Mouse (Mus musculus) forebrain, postnatal 0 days (tissue): Measurements from ENCODE around the gene Sh3bp5. TPM values are rescaled to one million over a fixed set of nuclear protein-coding genes. Genes with fewer than 3 reads are reported as not detected.

Source experiments
- ATAC-seq: fragments of 200-750 bp; cut with Nextera tagmentation; 2 replicates; pipeline ENCODE4 v1.8.0; 2017; ENCODE audit warnings: mild to moderate bottlenecking, moderate library complexity
- DNase-seq: peaks from one replicate; pipeline ENCODE4 v3.0.0-alpha.2; 2015
- H3K27ac ChIP-seq: fragments of 300-500 bp; sonication (generic); 2 replicates; pipeline ENCODE4 v1.5.1; 2014; ENCODE audit warnings: low read depth, mild to moderate bottlenecking, antibody characterized with exemption, low read length, moderate library complexity, mixed read lengths
- H3K27me3 ChIP-seq: fragments of 300-500 bp; sonication (generic); 2 replicates; pipeline ENCODE4 v1.6.1; 2014; ENCODE audit warnings: mild to moderate bottlenecking, low read length, mixed read lengths; ENCODE audit not compliant: insufficient read depth
- H3K36me3 ChIP-seq: fragments of 300-500 bp; sonication (generic); 2 replicates; pipeline ENCODE4 v1.6.1; 2014; ENCODE audit warnings: mild to moderate bottlenecking, moderate library complexity; ENCODE audit not compliant: insufficient read depth
- H3K4me1 ChIP-seq: fragments of 300-500 bp; sonication (generic); 2 replicates; pipeline ENCODE4 v1.6.1; 2014; ENCODE audit warnings: antibody characterized with exemption; ENCODE audit not compliant: insufficient read depth
- H3K4me2 ChIP-seq: fragments of 300-500 bp; sonication (generic); 2 replicates; pipeline ENCODE4 v1.6.1; 2014; ENCODE audit warnings: low read depth, mild to moderate bottlenecking, moderate library complexity
- H3K4me3 ChIP-seq: fragments of 300-500 bp; sonication (generic); 2 replicates; pipeline ENCODE4 v1.5.1; 2014; ENCODE audit warnings: low read depth, low read length, mixed read lengths
- H3K9ac ChIP-seq: fragments of 300-500 bp; sonication (generic); 2 replicates; pipeline ENCODE4 v1.6.1; 2014; ENCODE audit warnings: mild to moderate bottlenecking
- H3K9me3 ChIP-seq: fragments of 300-500 bp; sonication (generic); 2 replicates; pipeline ENCODE4 v1.6.1; 2016; ENCODE audit warnings: low read length
- CTCF ChIP-seq: sonication (generic); IDR thresholded peaks from 2 replicates; pipeline ENCODE4 v1.5.1; 2016; ENCODE audit warnings: antibody characterized with exemption, control low read depth, low read depth
- WGBS: fragments of 180-500 bp; shearing (Covaris S2); extraction: QIAGEN DNeasy Blood & Tissue Kit; methylation state at CpG from one replicate; pipeline ENCODE4 v1.1.7; 2014; 5-methylcytosine and 5-hydroxymethylcytosine counted together
- polyA plus RNA-seq: library from polyadenylated mRNA; unstranded; fragments of >200 nt; fragmentation: Nextera tagmentation; extraction: Ambion mirVana; gene quantifications from 2 replicates; pipeline ENCODE4 v1.2.1, GENCODE M21; 2015
- total RNA-seq: library from RNA; depleted of rRNA; stranded (reverse); fragments of >200 nt; gene quantifications from 2 replicates; pipeline ENCODE4 v1.2.3, GENCODE M21; 2014

The Sh3bp5 gene
- total and polyA plus RNA-seq, 2 experiments from 2014 or later: 67.9 to 165 TPM

DNA sequence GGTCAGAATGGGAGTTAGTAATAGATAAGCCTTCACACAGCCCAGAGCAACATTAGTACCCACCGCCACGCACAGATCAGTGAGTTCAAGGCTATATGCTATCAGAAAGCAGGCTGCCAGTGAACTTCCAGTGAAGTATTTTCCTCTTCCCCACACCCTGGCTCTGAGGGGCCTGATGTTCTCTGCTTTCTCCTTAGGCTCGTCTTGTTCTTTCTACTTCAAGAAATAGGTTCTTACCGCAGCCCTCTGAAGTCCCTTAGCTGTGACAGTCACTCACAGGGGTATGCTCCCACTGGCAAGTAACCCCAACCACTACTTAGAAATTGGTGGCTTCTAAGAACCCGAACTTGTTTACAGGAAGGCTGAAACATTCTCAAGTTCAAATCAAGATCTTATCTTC, 2.8 kb downstream of the Sh3bp5 start:
- no peaks in the 10 kb centered on the region for H3K9me3 ChIP-seq
- no peak for TF ChIP-seq CTCF
- H3K4me2 ChIP-seq: peak overlapping the region; percentile 66; the same call in 1 of the 2 replicates
- H3K36me3 ChIP-seq: peaks cover 18% of the 10 kb centered on the region
- no peaks in the 10 kb centered on the region for H3K27me3 ChIP-seq
- DNase-seq: no peak
- no peak overlapping the region for H3K4me3 ChIP-seq
- no peak for ATAC-seq
- WGBS: 77% methylated on average over 5 of the region's 5 CpGs
- peaks cover 14% of the 10 kb centered on the region; the same call in 1 of the 2 replicates for H3K4me1 ChIP-seq
- H3K27ac ChIP-seq: no peak overlapping the region
- no peak overlapping the region for H3K9ac ChIP-seq

GRCm38 (mm10) chr14:31432424-31432823, 3.5 kb downstream of the Sh3bp5 start:
- 0 out of 2 replicates have a peak overlapping the region, but pooled peaks have one; percentile 10 for H3K4me2 ChIP-seq
- no peak overlapping the region for H3K9ac ChIP-seq
- DNase-seq (no peak), ATAC-seq (no peak)
- TF ChIP-seq CTCF: no peak
- peaks cover 24% of the 10 kb centered on the region for H3K36me3 ChIP-seq
- H3K9me3 ChIP-seq: no peaks in the 10 kb centered on the region
- no peak overlapping the region for H3K27ac ChIP-seq
- WGBS: 58% methylated on average over 4 of the region's 4 CpGs
- H3K27me3 ChIP-seq: no peaks in the 10 kb centered on the region
- no peak overlapping the region for H3K4me3 ChIP-seq
- peaks cover 14% of the 10 kb centered on the region; the same call in 1 of the 2 replicates for H3K4me1 ChIP-seq

- ATAC-seq: no peak
- no peak overlapping the region for H3K27ac ChIP-seq
- H3K4me3 ChIP-seq: no peak overlapping the region
- 95% methylated on average over 3 of the region's 3 CpGs for WGBS
- no peak overlapping the region for H3K4me2 ChIP-seq
- no peak for TF ChIP-seq CTCF
- H3K9me3 ChIP-seq: no peaks in the 10 kb centered on the region
- H3K9ac ChIP-seq: no peak overlapping the region
- no peak for DNase-seq
- peaks cover 29% of the 10 kb centered on the region for H3K36me3 ChIP-seq
- H3K4me1 ChIP-seq: peaks cover 14% of the 10 kb centered on the region; the same call in 1 of the 2 replicates
- H3K27me3 ChIP-seq: no peaks in the 10 kb centered on the region
Observed at GRCm38 (mm10) chr14:31431789-31432330, 4.0 kb downstream of the Sh3bp5 start.

DNA sequence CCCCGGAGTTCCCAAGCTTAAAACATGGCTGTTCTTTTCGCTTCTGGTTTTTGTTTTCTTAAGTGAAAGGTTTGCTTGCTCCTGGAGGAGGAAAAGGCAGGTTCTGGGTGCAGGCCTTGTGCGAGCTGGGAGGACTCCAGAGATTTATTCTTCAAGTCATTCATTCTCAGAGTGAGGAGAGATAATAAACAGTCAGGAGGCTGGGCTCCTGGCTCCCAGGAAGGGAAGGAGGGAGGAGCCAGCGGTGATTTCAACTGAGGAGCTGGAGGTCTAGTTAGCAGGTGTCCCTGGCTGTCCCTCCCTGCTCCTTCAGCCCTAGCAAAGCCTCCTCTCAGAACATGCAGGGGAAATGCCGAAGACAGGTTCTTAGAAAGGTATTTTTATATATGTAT, 6.9 kb downstream of the Sh3bp5 start:
- Histone ChIP-seq H3K4me1 (peaks cover 10% of the 10 kb centered on the region; the same call in 1 of the 2 replicates), H3K9me3 (no peaks in the 10 kb centered on the region), H3K4me2 (no peak overlapping the region), H3K9ac (no peak overlapping the region), H3K4me3 (no peak overlapping the region), H3K36me3 (peaks cover 35% of the 10 kb centered on the region), H3K27me3 (no peaks in the 10 kb centered on the region), H3K27ac (no peak overlapping the region)
- ATAC-seq (no peak), DNase-seq (no peak)
- TF ChIP-seq CTCF: no peak
- 51% methylated on average over 5 of the region's 5 CpGs for WGBS

GRCm38 (mm10) chr14:31428211-31429003, 7.5 kb downstream of the Sh3bp5 start:
- Histone ChIP-seq H3K9me3 (no peaks in the 10 kb centered on the region), H3K27ac (0 out of 2 replicates have a peak overlapping the region, but pooled peaks have one; percentile 15), H3K4me1 (0 out of 2 replicates have a peak, but pooled peaks cover 4% of the 10 kb centered on the region), H3K4me3 (no peak overlapping the region), H3K27me3 (no peaks in the 10 kb centered on the region), H3K9ac (no peak overlapping the region), H3K4me2 (no peak overlapping the region), H3K36me3 (peaks cover 35% of the 10 kb centered on the region)
- DNase-seq (no peak), ATAC-seq (peak; percentile 16; the same call in 1 of the 2 replicates)
- TF ChIP-seq CTCF: no peak
- WGBS: 60% methylated on average over 15 of the region's 15 CpGs

DNA sequence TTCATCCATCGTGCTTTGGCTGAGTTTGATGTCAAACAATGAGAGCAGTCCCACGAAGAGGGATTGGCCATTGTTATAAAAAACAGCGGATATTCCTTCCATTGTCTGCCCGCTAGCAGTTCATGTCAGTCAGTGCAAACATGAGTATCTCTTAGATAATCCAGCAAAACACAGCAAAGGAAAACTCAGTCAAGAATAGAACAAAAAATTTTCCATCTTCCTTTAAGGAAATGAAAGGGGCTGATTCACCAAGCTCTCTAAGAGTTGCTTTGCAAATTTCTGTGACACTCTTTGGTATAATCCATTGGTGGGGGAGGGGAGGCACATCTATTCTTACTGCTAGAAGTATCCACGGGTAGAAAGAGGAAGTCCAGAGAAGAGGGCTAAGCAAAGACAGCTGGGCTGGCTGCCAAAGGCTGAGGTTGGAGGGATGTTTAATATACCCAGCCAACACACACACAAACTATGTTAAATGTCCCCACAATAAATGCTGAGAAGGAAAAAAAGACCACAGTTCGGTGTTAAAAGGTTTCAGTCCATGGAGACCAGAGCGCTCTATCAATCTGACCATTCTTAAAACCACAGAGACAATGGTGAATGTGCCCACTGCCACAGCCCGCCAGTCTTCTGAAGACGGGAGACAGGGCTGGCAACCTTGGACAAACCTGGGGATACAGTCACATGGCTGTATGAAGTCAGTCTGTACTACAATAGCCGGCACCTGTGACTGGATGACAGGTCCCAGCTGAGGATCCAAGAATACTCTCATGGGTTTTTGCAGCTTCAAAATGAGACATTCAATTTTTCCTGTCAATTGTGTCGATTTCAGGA, 12.7 kb downstream of the Sh3bp5 start:
- Histone ChIP-seq H3K4me3 (no peak overlapping the region), H3K9ac (no peak overlapping the region), H3K36me3 (peaks cover 23% of the 10 kb centered on the region), H3K9me3 (no peaks in the 10 kb centered on the region), H3K4me2 (no peak overlapping the region), H3K4me1 (no peaks in the 10 kb centered on the region), H3K27me3 (no peaks in the 10 kb centered on the region), H3K27ac (no peak overlapping the region)
- DNase-seq (no peak), ATAC-seq (no peak)
- WGBS: 62% methylated on average over 11 of the region's 11 CpGs
- no peak for TF ChIP-seq CTCF
